Mouse (Mus musculus) ovary, adult 18-20 months (tissue): ENCODE results near the gene Foxq1.

ENCODE experiments used
- DNase-seq: peaks from one replicate; pipeline ENCODE4 v3.0.0; 2022; ENCODE audit warnings: low spot score, mixed read lengths

Gene Foxq1

GRCm38 (mm10) chr13:31572806-31573508 lies 17.0 kb downstream of the Foxq1 start:
- no peak for DNase-seq

- no peak for DNase-seq
These were observed 18.7 kb downstream of the Foxq1 start for GRCm38 (mm10) chr13:31574627-31575026.

GRCm38 (mm10) chr13:31576696-31577095 lies 20.8 kb downstream of the Foxq1 start:
- DNase-seq, result no peak

- DNase-seq, result no peak
These were observed 21.6 kb downstream of the Foxq1 start for GRCm38 (mm10) chr13:31577576-31577975.

GRCm38 (mm10) chr13:31578389-31578788 lies 22.5 kb downstream of the Foxq1 start:
- DNase-seq, result no peak

- no peak for DNase-seq
These were observed 23.9 kb downstream of the Foxq1 start for GRCm38 (mm10) chr13:31579866-31580265.

- DNase-seq, result no peak
These were observed 31.4 kb downstream of the Foxq1 start for GRCm38 (mm10) chr13:31587341-31587740.

GRCm38 (mm10) chr13:31599576-31599975 lies 43.6 kb downstream of the Foxq1 start:
- no peak for DNase-seq

GRCm38 (mm10) chr13:31603964-31604363 lies 48.0 kb downstream of the Foxq1 start:
- DNase-seq, result no peak
